Mouse (Mus musculus) midbrain, embryonic 16.5 days (tissue): ENCODE data around the gene Coa7. TPM values are rescaled to one million over a fixed set of nuclear protein-coding genes. Genes with fewer than 3 reads are reported as not detected.

Experiments used
- ATAC-seq: fragments of 200-750 bp; cut with Nextera tagmentation; 2 replicates; pipeline ENCODE4 v1.8.0; 2017; ENCODE audit warnings: moderate TSS enrichment
- H3K27ac ChIP-seq: fragments of 300-500 bp; sonication (generic); 2 replicates; pipeline ENCODE4 v1.5.1; 2014; ENCODE audit warnings: mild to moderate bottlenecking, low read length, mixed read lengths
- H3K27me3 ChIP-seq: fragments of 300-500 bp; sonication (generic); 2 replicates; pipeline ENCODE4 v1.6.1; 2014; ENCODE audit warnings: low read depth, low read length, mixed read lengths; ENCODE audit not compliant: control insufficient read depth, insufficient read depth
- H3K36me3 ChIP-seq: fragments of 300-500 bp; sonication (generic); 2 replicates; pipeline ENCODE4 v1.6.1; 2014; ENCODE audit warnings: mild to moderate bottlenecking, low read length, moderate library complexity, mixed read lengths; ENCODE audit not compliant: control insufficient read depth, insufficient read depth
- H3K4me1 ChIP-seq: fragments of 300-500 bp; sonication (generic); 2 replicates; pipeline ENCODE4 v1.6.1; 2014; ENCODE audit warnings: mild to moderate bottlenecking, low read length, mixed read lengths; ENCODE audit not compliant: control insufficient read depth, insufficient read depth
- H3K4me2 ChIP-seq: fragments of 300-500 bp; sonication (generic); 2 replicates; pipeline ENCODE4 v1.6.1; 2014; ENCODE audit warnings: mild to moderate bottlenecking, low read length, mixed read lengths
- H3K4me3 ChIP-seq: fragments of 300-500 bp; sonication (generic); 2 replicates; pipeline ENCODE4 v1.5.1; 2014; ENCODE audit warnings: low read depth, mild to moderate bottlenecking, low read length, moderate library complexity, mixed read lengths
- H3K9ac ChIP-seq: fragments of 300-500 bp; sonication (generic); 2 replicates; pipeline ENCODE4 v1.6.1; 2014; ENCODE audit warnings: low read depth, low read length, mixed read lengths
- H3K9me3 ChIP-seq: fragments of 300-500 bp; sonication (generic); replicated peaks from 2 replicates; pipeline ENCODE4 v1.6.1; 2014; ENCODE audit warnings: mild to moderate bottlenecking, low read length, mixed read lengths; ENCODE audit not compliant: control insufficient read depth, poor library complexity, severe bottlenecking
- WGBS: fragments of 180-500 bp; shearing (Covaris S2); extraction: QIAGEN DNeasy Blood & Tissue Kit; methylation state at CpG from one replicate; pipeline ENCODE4 v1.1.7; 2014; 5-methylcytosine and 5-hydroxymethylcytosine counted together
- polyA plus RNA-seq: library from polyadenylated mRNA; unstranded; fragments of >200 nt; fragmentation: Nextera tagmentation; extraction: Ambion mirVana; gene quantifications from 2 replicates; pipeline ENCODE4 v1.2.1, GENCODE M21; 2015

Coa7 gene
- polyA plus RNA-seq, 1 experiment from 2014 or later: 58.5 TPM

DNA sequence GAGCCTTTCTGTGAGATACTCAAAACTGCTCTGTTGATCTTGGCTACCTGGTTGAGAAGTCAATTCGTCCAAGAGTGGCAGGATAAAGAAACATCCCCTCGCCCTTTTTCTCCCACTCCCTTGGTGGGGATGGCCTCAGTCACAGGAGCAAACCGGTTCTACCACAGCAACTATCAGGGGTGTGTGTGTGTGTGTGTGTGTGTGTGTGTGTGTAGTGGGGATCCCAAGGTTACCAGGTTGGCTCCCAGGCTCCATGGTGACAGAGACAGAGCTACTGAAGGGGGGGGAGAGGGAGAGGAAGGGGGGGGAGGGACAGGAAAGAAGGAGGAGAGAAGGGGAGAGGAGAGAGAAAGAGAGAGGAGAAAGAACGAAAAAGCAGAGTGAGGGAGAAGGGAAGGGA is 59.2 kb downstream of the Coa7 start:
- Histone ChIP-seq H3K36me3 (no peaks in the 10 kb centered on the region), H3K9ac (peak overlapping the region; percentile 59; the same call in 1 of the 2 replicates), H3K4me3 (no peak overlapping the region), H3K4me2 (peak overlapping the region; percentile 64), H3K9me3 (no peaks in the 10 kb centered on the region), H3K4me1 (peaks cover 10% of the 10 kb centered on the region), H3K27me3 (peaks cover 4% of the 10 kb centered on the region; the same call in 1 of the 2 replicates), H3K27ac (peak overlapping the region; percentile 70)
- ATAC-seq: peak; percentile 19; the same call in 1 of the 2 replicates
- WGBS: 36% methylated on average over 4 of the region's 4 CpGs

DNA sequence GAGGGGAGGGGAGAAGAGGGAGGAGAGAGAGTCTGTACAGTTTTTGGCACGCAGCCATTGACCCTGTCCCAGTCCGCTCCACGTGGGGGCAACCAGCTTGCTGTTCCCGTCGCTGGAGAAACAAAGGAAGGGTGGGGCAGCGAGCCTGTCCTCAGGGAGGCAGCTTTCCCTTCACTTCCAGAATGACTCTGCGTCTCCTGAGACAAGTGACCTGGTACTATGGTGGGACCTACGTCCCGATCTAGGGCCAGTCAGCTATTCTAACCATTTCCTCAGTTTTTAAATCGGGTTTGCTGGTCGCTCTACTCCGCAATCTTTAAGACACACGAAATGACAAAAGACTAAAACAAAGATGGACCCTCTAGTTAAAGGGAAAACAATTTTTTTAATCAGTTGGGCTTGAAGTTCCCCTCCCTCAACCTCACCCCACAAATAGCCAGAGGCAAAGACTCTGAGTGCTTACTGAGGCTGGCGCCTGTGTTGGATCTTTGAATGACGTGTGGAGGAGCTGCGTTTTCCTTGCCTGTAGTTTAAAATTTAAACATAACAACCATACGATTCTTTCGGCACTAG is 59.8 kb downstream of the Coa7 start:
- Histone ChIP-seq H3K9ac (peak overlapping the region; percentile 59), H3K4me2 (peak overlapping the region; percentile 64), H3K27ac (peak overlapping the region; percentile 70), H3K36me3 (no peaks in the 10 kb centered on the region), H3K4me3 (peak overlapping the region; percentile 30), H3K4me1 (peaks cover 10% of the 10 kb centered on the region), H3K27me3 (0 out of 2 replicates have a peak, but pooled peaks cover 4% of the 10 kb centered on the region), H3K9me3 (no peaks in the 10 kb centered on the region)
- WGBS: 2% methylated on average over 16 of the region's 18 CpGs
- peak; percentile 59 for ATAC-seq

GRCm38 (mm10) chr4:108388741-108389140 is 60.8 kb downstream of the Coa7 start:
- H3K36me3 ChIP-seq: no peaks in the 10 kb centered on the region
- H3K27ac ChIP-seq: no peak overlapping the region
- H3K9me3 ChIP-seq: no peaks in the 10 kb centered on the region
- 0 out of 2 replicates have a peak, but pooled peaks cover 4% of the 10 kb centered on the region for H3K27me3 ChIP-seq
- H3K9ac ChIP-seq: no peak overlapping the region
- H3K4me2 ChIP-seq: no peak overlapping the region
- H3K4me1 ChIP-seq: peaks cover 10% of the 10 kb centered on the region
- H3K4me3 ChIP-seq: no peak overlapping the region
- 40% methylated on average over 3 of the region's 3 CpGs for WGBS
- ATAC-seq: no peak

DNA sequence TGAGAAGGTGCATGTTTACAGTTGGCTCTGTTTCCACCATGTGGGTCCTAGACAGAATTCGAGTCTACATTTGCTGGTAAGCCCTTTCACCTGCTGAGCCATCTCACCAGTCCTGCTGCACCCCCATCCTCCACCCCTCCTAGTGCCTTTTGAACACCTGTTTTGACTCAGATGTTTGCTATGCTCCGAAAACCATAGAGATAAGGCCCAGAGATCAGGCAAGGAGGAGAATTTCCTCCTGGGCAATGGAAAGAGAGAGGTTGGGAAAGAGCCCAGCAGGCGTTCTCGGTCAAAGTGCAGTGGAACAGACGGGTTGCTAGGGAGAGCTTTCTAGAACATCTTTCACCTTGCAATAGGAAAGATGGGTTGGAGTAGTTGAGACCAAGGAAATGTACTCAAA is 63.2 kb downstream of the Coa7 start:
- ATAC-seq: no peak
- no peaks in the 10 kb centered on the region for H3K9me3 ChIP-seq
- no peaks in the 10 kb centered on the region for H3K27me3 ChIP-seq
- H3K4me3 ChIP-seq: no peak overlapping the region
- no peak overlapping the region for H3K27ac ChIP-seq
- H3K4me1 ChIP-seq: peaks cover 10% of the 10 kb centered on the region
- no peak overlapping the region for H3K4me2 ChIP-seq
- H3K36me3 ChIP-seq: no peaks in the 10 kb centered on the region
- H3K9ac ChIP-seq: no peak overlapping the region
- 81% methylated on average over 5 of the region's 5 CpGs for WGBS

Other genes starting within 250 kb of the Coa7 start
- 0.22 and 0.51 TPM in 2 replicates for gene Podn, start 231.7 kb upstream of the Coa7 start, polyA plus RNA-seq
- 180 and 200 TPM in 2 replicates for gene Scp2, start 183.1 kb upstream of the Coa7 start, polyA plus RNA-seq
- 7.8 and 9.5 TPM in 2 replicates for gene Echdc2, start 162.7 kb upstream of the Coa7 start, polyA plus RNA-seq
- gene Zyg11a, start 110.1 kb upstream of the Coa7 start, polyA plus RNA-seq: not detected in 2 replicates
- 37.0 and 38.3 TPM in 2 replicates for gene Zyg11b, start 27.0 kb upstream of the Coa7 start, polyA plus RNA-seq
- 6.8 and 6.9 TPM in 2 replicates for gene Shisal2a, start 55.2 kb downstream of the Coa7 start, polyA plus RNA-seq
- gene Gpx7, start 78.8 kb downstream of the Coa7 start, polyA plus RNA-seq: 26.5 and 26.9 TPM in 2 replicates
- 50.9 and 58.4 TPM in 2 replicates for gene Tut4, start 131.3 kb downstream of the Coa7 start, polyA plus RNA-seq